Mouse (Mus musculus): Measurements from ENCODE around the gene Lingo3.

- TF ChIP-seq CTCF (IDR thresholded peaks at IDR 0.05; ENCODE audit: control insufficient read depth, insufficient read depth, low read length) (no peak), POLR2A (IDR thresholded peaks at IDR 0.05; ENCODE audit: borderline replicate concordance, control insufficient read depth, low read depth, low read length) (no peak)
Observed at GRCm38 (mm10) chr10:80823316-80823715, 20.5 kb downstream of the Lingo3 start.
